Mouse (Mus musculus) liver, embryonic 14.5 days (tissue): ENCODE data around the gene Rnf113a1. TPM values are rescaled to one million over a fixed set of nuclear protein-coding genes. Genes with fewer than 3 reads are reported as not detected.
"Not testable (repeated sequence)": the region's sequence is repeated elsewhere in the genome, so short reads cannot be mapped to it uniquely, and the experiment has no call there.

Experiments
- ATAC-seq: fragments of 200-750 bp; cut with Nextera tagmentation; 2 replicates; pipeline ENCODE4 v1.8.0; 2017; ENCODE audit warnings: moderate number of reproducible peaks, mild to moderate bottlenecking, moderate library complexity; ENCODE audit not compliant: insufficient read depth
- DNase-seq, 3 experiments: peaks; one replicate each; pipeline ENCODE4 v3.0.0-alpha.2; 2012 to 2013; ENCODE audit warnings: low read depth in 3 of 3, low spot score in 3 of 3
- H3K27ac ChIP-seq: fragments of 300-500 bp; sonication (generic); 2 replicates; pipeline ENCODE4 v1.5.1; 2014; ENCODE audit warnings: moderate library complexity, mild to moderate bottlenecking, control low read depth, inconsistent platforms
- H3K27me3 ChIP-seq: fragments of 300-500 bp; sonication (generic); 2 replicates; pipeline ENCODE4 v1.6.1; 2014; ENCODE audit warnings: mild to moderate bottlenecking, low read length, moderate library complexity; ENCODE audit not compliant: control insufficient read depth, insufficient read depth
- H3K36me3 ChIP-seq: fragments of 300-500 bp; sonication (generic); replicated peaks from 2 replicates; pipeline ENCODE4 v1.6.1; 2014; ENCODE audit warnings: low read depth; ENCODE audit not compliant: control insufficient read depth, insufficient read depth
- H3K4me1 ChIP-seq, 2 experiments: fragments of 200-500 bp in 1 of 2; fragments of 300-500 bp in 1 of 2; sonication (generic) in 1 of 2; replicated peaks; 2 replicates each; pipeline ENCODE4 v1.6.1; 2012 to 2014; ENCODE audit warnings: antibody characterized with exemption in 1 of 2, inconsistent platforms in 1 of 2, low read length in 1 of 2; ENCODE audit not compliant: control insufficient read depth in 2 of 2, insufficient read depth in 2 of 2
- H3K4me2 ChIP-seq: fragments of 300-500 bp; sonication (generic); 2 replicates; pipeline ENCODE4 v1.6.1; 2014; ENCODE audit warnings: low read depth, mild to moderate bottlenecking, control low read depth, moderate library complexity
- H3K4me3 ChIP-seq, 2 experiments: fragments of 200-500 bp in 1 of 2; fragments of 300-500 bp in 1 of 2; sonication (generic) in 1 of 2; 2 replicates each; pipeline ENCODE4 v1.5.1; 2012 to 2014; ENCODE audit warnings: low read depth in 2 of 2, low read length in 2 of 2, mild to moderate bottlenecking in 2 of 2, control low read depth in 1 of 2, inconsistent platforms in 1 of 2, moderate library complexity in 1 of 2; ENCODE audit not compliant: insufficient read depth in 1 of 2
- H3K9ac ChIP-seq: fragments of 300-500 bp; sonication (generic); replicated peaks from 2 replicates; pipeline ENCODE4 v1.6.1; 2014; ENCODE audit warnings: mild to moderate bottlenecking, control low read depth, moderate library complexity
- H3K9me3 ChIP-seq: fragments of 300-500 bp; sonication (generic); 2 replicates; pipeline ENCODE4 v1.6.1; 2016; ENCODE audit warnings: low read length, mixed read lengths; ENCODE audit not compliant: control insufficient read depth
- CTCF ChIP-seq: IDR thresholded peaks from 2 replicates; pipeline ENCODE4 v1.5.1; 2016; ENCODE audit warnings: antibody characterized with exemption, low read depth, control low read depth
- EP300 ChIP-seq: IDR thresholded peaks from 2 replicates; pipeline ENCODE4 v1.6.1; 2016; ENCODE audit warnings: antibody characterized with exemption, low read depth
- WGBS: fragments of 180-500 bp; shearing (Covaris S2); extraction: QIAGEN DNeasy Blood & Tissue Kit; methylation state at CpG from one replicate; pipeline ENCODE4 v1.1.7; 2014; ENCODE audit not compliant: insufficient replicate concordance; 5-methylcytosine and 5-hydroxymethylcytosine counted together
- polyA plus RNA-seq, 2 experiments: library from polyadenylated mRNA; depleted of rRNA in 1 of 2; stranded (reverse) in 1 of 2; unstranded in 1 of 2; fragments of >200 nt; fragmentation: Nextera tagmentation in 1 of 2; extraction: Ambion mirVana in 1 of 2; gene quantifications; 2 replicates each; pipeline versions ENCODE4 v1.2.1 to v1.2.3; 2012 to 2014

Gene Rnf113a1
- 1.1 and 1.7 TPM in 2 replicates for polyA plus RNA-seq (2012; rRNA removed)
- 2.3 and 3.2 TPM in 2 replicates for polyA plus RNA-seq (2014; fragmentation: Nextera tagmentation; extraction: Ambion mirVana)

- Histone ChIP-seq H3K4me1 (peaks cover 0 to 5% of the 10 kb centered on the region in 2 experiments; a peak in 1 of 4 replicates), H3K27ac (no peak within 1 kb of the TSS), H3K27me3 (no peaks in the 10 kb centered on the region), H3K9ac (peak within 1 kb of the TSS; percentile 68), H3K4me2 (peak within 1 kb of the TSS; percentile 75), H3K9me3 (no peaks in the 10 kb centered on the region), H3K4me3 (peak within 1 kb of the TSS; percentile 72 to 87), H3K36me3 (no peaks in the 10 kb centered on the region)
- DNase-seq (peak; percentile 59 to 66 (median 63)), ATAC-seq (peak; percentile 92)
- TF ChIP-seq CTCF (no peak), EP300 (no peak)
- 10% methylated on average over 59 of the region's 63 CpGs for WGBS
Observed at GRCm38 (mm10) chrX:37191105-37191743, at the start of gene Rnf113a1, which contains the start of gene Ndufa1. Rnf113a1 (plus strand) TSS chrX:37191245. Ndufa1 (minus strand) TSS chrX:37191163.

DNA sequence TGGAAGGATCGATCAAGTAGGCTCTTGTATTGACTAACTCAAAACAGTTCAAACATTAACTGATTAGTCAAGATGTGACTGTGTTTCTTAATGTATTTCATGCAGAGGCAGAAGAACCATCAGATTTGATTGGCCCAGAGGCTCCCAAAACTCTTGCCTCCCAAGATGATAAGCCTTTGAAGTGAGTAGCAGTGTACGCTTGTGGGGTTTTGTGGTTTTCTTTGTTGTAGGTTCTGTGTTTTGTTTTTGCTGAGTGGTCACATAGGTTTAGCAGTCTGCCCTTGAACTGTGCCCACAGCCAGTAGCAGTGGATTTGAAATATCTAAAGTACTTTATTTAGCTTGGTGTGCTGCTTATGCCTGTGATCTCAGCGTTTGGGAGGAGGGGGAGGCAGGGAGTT, 49.3 kb upstream of the Rnf113a1 start:
- DNase-seq (no peak), ATAC-seq (no peak)
- no peaks in the 10 kb centered on the region for H3K9me3 ChIP-seq
- H3K4me2 ChIP-seq: no peak overlapping the region
- no peaks in the 10 kb centered on the region for H3K27me3 ChIP-seq
- H3K36me3 ChIP-seq: no peaks in the 10 kb centered on the region; the same call in 1 of the 2 replicates
- no peak overlapping the region for H3K27ac ChIP-seq
- H3K4me1 ChIP-seq: no peaks in the 10 kb centered on the region
- no peak overlapping the region for H3K4me3 ChIP-seq
- TF ChIP-seq EP300: no peak
- TF ChIP-seq CTCF: no peak
- H3K9ac ChIP-seq: no peak overlapping the region
- 58% methylated on average over 3 of the region's 3 CpGs for WGBS

- WGBS: 60% methylated on average over 1 of the region's 4 CpGs
- DNase-seq, H3K9me3 ChIP-seq, H3K27me3 ChIP-seq, H3K4me3 ChIP-seq, H3K27ac ChIP-seq, H3K4me2 ChIP-seq, H3K9ac ChIP-seq, ATAC-seq, H3K36me3 ChIP-seq, H3K4me1 ChIP-seq: not testable (repeated sequence)
Observed at GRCm38 (mm10) chrX:37144498-37144897, 46.5 kb upstream of the Rnf113a1 start.

GRCm38 (mm10) chrX:37144954-37145353, 46.1 kb upstream of the Rnf113a1 start:
- ATAC-seq: no peak

DNA sequence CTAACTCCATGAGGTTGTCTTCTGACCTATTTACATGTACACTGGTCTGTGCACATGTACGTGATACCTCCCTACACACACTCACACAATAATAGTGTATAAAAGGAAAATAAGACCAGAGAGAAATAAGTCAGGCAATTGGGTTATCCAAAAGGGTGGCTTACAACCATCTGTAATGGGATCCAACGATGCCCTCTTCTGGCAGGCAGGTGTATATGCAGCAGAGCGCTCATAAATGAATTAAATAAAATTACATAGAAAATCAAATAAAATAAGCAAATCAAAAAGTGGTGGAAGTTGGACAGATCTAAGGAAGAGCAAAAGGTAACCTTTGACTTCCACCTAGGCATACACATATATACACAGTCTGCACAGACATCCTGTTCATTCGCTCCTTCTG, 33.2 kb upstream of the Rnf113a1 start:
- no peak overlapping the region for H3K4me3 ChIP-seq
- DNase-seq: no peak
- no peaks in the 10 kb centered on the region for H3K36me3 ChIP-seq
- no peaks in the 10 kb centered on the region for H3K4me1 ChIP-seq
- WGBS: 46% methylated on average over 4 of the region's 4 CpGs
- TF ChIP-seq CTCF: peak; percentile 51
- TF ChIP-seq EP300: no peak
- no peak overlapping the region for H3K27ac ChIP-seq
- H3K9ac ChIP-seq: no peak overlapping the region
- H3K4me2 ChIP-seq: no peak overlapping the region
- no peaks in the 10 kb centered on the region for H3K9me3 ChIP-seq
- no peak for ATAC-seq
- no peaks in the 10 kb centered on the region for H3K27me3 ChIP-seq

More at GRCm38 (mm10) chrX:37144954-37145353, 46.1 kb upstream of the Rnf113a1 start:
- Histone ChIP-seq H3K4me1 (no peaks in the 10 kb centered on the region), H3K27me3 (no peaks in the 10 kb centered on the region), H3K36me3 (peaks cover 3% of the 10 kb centered on the region), H3K4me2 (no peak overlapping the region), H3K27ac (no peak overlapping the region), H3K9ac (no peak overlapping the region), H3K4me3 (no peak overlapping the region), H3K9me3 (no peaks in the 10 kb centered on the region)
- DNase-seq: peak; percentile 17 to 26 (median 25)
- TF ChIP-seq CTCF (peak; percentile 47), EP300 (no peak)
- 87% methylated on average over 2 of the region's 2 CpGs for WGBS
